Mouse (Mus musculus) liver, adult 2 months (tissue): ENCODE results near the gene Ptpru.

ENCODE experiments used
- CTCF ChIP-seq: fragments of 200-500 bp; IDR thresholded peaks from 2 replicates; pipeline ENCODE4 v1.5.1; 2011; ENCODE audit warnings: low read depth, low read length, control low read depth
- POLR2A ChIP-seq: fragments of 200-500 bp; IDR thresholded peaks from 2 replicates; pipeline ENCODE4 v1.6.1; 2011; ENCODE audit warnings: low read length, control low read depth; ENCODE audit not compliant: insufficient read depth; ENCODE audit errors: extremely low read depth

DNA sequence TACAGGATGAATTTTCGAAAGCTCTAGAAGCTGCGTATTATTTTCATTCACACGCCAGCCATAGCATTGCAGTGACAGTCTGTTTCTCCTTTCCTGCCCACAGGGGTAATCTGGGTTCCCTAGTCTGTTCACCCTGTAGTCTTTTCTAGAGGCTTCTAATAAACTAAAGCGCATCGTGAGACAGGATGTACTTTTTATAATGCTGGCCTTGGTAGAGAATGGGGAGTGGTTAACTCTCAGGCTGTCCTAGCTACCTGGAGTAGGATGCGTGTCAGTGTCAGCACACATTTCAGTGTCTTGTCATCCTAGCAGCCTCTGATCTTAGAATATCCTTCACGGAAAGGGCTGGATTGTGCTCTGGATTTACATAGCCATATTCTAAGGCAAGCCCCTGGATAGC lies 43.2 kb upstream of the Ptpru start:
- TF ChIP-seq CTCF = no peak
- no peak for TF ChIP-seq POLR2A
